Mouse (Mus musculus) heart, adult 9 months (tissue): ENCODE results near the gene Vmn1r173.
"Not testable (repeated sequence)": the region's sequence is repeated elsewhere in the genome, so short reads cannot be mapped to it uniquely, and the experiment has no call there.

ENCODE experiments used
- DNase-seq, 2 experiments: peaks; one replicate each; pipeline ENCODE4 v3.0.0; 2022; ENCODE audit warnings: low spot score in 2 of 2

The Vmn1r173 gene

DNA sequence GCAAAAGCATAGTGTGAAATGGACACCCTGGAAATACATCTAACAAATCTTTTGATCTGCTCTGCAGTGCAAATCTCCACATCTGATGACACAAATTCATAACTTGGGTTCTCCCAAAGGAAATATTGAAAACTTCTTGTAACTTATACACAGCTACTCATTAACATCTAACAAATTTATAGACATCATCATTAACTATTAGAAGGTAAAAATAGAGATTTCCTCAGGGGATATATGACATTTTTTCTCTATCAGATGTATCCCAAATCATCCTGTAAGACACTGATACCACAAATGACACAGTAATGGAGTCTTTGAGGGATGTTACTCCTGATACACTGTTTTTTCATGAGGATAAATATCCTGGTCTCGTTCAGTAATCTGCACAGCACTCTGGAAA is at the start of gene Vmn1r173:
Vmn1r173 (plus strand) TSS at position 301 of the 400 bp plus-strand sequence.
- not testable (repeated sequence) for DNase-seq

DNA sequence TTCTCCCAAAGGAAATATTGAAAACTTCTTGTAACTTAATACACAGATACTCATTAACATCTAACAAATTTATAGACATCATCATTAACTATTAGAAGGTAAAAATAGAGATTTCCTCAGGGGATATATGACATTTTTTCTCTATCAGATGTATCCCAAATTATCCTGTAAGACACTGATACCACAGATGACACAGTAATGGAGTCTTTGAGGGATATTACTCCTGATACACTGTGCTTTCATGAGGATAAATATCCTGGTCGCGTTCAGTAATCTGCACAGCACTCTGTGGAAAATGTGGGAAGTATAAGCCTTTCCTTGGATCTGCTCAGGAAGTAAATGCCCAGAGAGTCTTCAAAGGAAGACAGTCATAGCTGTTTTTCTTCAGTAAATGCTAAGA is 42.5 kb upstream of the Vmn1r173 start, which contains the start of gene Vmn1r172:
Vmn1r172 (plus strand) TSS at position 301 of the 400 bp plus-strand sequence.
- DNase-seq: no peak

GRCm38 (mm10) chr7:23751970-23752369 is 51.5 kb downstream of the Vmn1r173 start, which contains the start of gene Vmn1r174:
Gene Vmn1r174 (plus strand): TSS chr7:23752270.
- not testable (repeated sequence) for DNase-seq
